Mouse (Mus musculus) neural tube, embryonic 12.5 days (tissue): Measurements from ENCODE around the gene Actn1. TPM values are rescaled to one million over a fixed set of nuclear protein-coding genes. Genes with fewer than 3 reads are reported as not detected.

Experiments used
- ATAC-seq: fragments of 200-750 bp; cut with Nextera tagmentation; 2 replicates; pipeline ENCODE4 v1.8.0; 2017; ENCODE audit warnings: low read depth, mild to moderate bottlenecking, moderate TSS enrichment, moderate library complexity; ENCODE audit not compliant: low FRiP score
- H3K27ac ChIP-seq: fragments of 300-500 bp; sonication (generic); 2 replicates; pipeline ENCODE4 v1.5.1; 2016
- H3K27me3 ChIP-seq: fragments of 300-500 bp; sonication (generic); replicated peaks from 2 replicates; pipeline ENCODE4 v1.6.1; 2016; ENCODE audit warnings: mild to moderate bottlenecking
- H3K36me3 ChIP-seq: fragments of 300-500 bp; sonication (generic); 2 replicates; pipeline ENCODE4 v1.6.1; 2016; ENCODE audit warnings: mild to moderate bottlenecking
- H3K4me1 ChIP-seq: fragments of 300-500 bp; sonication (generic); 2 replicates; pipeline ENCODE4 v1.6.1; 2016
- H3K4me2 ChIP-seq: fragments of 300-500 bp; sonication (generic); replicated peaks from 2 replicates; pipeline ENCODE4 v1.6.1; 2016; ENCODE audit warnings: mild to moderate bottlenecking
- H3K4me3 ChIP-seq: fragments of 300-500 bp; sonication (generic); 2 replicates; pipeline ENCODE4 v1.5.1; 2016
- H3K9ac ChIP-seq: fragments of 300-500 bp; sonication (generic); 2 replicates; pipeline ENCODE4 v1.6.1; 2016; ENCODE audit warnings: mild to moderate bottlenecking
- H3K9me3 ChIP-seq: fragments of 300-500 bp; sonication (generic); 2 replicates; pipeline ENCODE4 v1.6.1; 2016; ENCODE audit warnings: mild to moderate bottlenecking
- WGBS: fragments of 180-500 bp; shearing (Covaris S2); methylation state at CpG from one replicate; pipeline ENCODE4 v1.1.7; 2016; 5-methylcytosine and 5-hydroxymethylcytosine counted together
- polyA plus RNA-seq: library from polyadenylated mRNA; unstranded; fragments of >200 nt; fragmentation: Nextera tagmentation; extraction: Ambion mirVana; gene quantifications from 2 replicates; pipeline ENCODE4 v1.2.1, GENCODE M21; 2016

The Actn1 gene
- polyA plus RNA-seq, 1 experiment from 2014 or later, result 15.8 TPM

GRCm38 (mm10) chr12:80141011-80141410 lies 119.2 kb downstream of the Actn1 start:
- ATAC-seq, result no peak
- no peak overlapping the region for H3K9ac ChIP-seq
- peaks cover 3% of the 10 kb centered on the region; the same call in 1 of the 2 replicates for H3K4me1 ChIP-seq
- no peaks in the 10 kb centered on the region for H3K36me3 ChIP-seq
- WGBS, result 91% methylated on average over 8 of the region's 8 CpGs
- H3K27me3 ChIP-seq, result no peaks in the 10 kb centered on the region
- no peaks in the 10 kb centered on the region for H3K9me3 ChIP-seq
- H3K4me2 ChIP-seq, result no peak overlapping the region
- H3K4me3 ChIP-seq, result no peak overlapping the region
- no peak overlapping the region for H3K27ac ChIP-seq

GRCm38 (mm10) chr12:80137744-80138143 lies 122.4 kb downstream of the Actn1 start:
- no peak for ATAC-seq
- H3K4me1 ChIP-seq, result no peaks in the 10 kb centered on the region
- H3K4me3 ChIP-seq, result no peak overlapping the region
- 83% methylated on average over 1 of the region's 1 CpGs for WGBS
- H3K27ac ChIP-seq, result no peak overlapping the region
- H3K4me2 ChIP-seq, result no peak overlapping the region
- no peaks in the 10 kb centered on the region for H3K36me3 ChIP-seq
- no peaks in the 10 kb centered on the region for H3K27me3 ChIP-seq
- no peaks in the 10 kb centered on the region for H3K9me3 ChIP-seq
- no peak overlapping the region for H3K9ac ChIP-seq

GRCm38 (mm10) chr12:80137246-80137645 lies 122.9 kb downstream of the Actn1 start:
- no peaks in the 10 kb centered on the region for H3K27me3 ChIP-seq
- no peak for ATAC-seq
- H3K27ac ChIP-seq, result no peak overlapping the region
- no peak overlapping the region for H3K4me3 ChIP-seq
- H3K4me1 ChIP-seq, result peaks cover 4% of the 10 kb centered on the region
- no peak overlapping the region for H3K4me2 ChIP-seq
- H3K36me3 ChIP-seq, result no peaks in the 10 kb centered on the region
- 81% methylated on average over 6 of the region's 6 CpGs for WGBS
- no peak overlapping the region for H3K9ac ChIP-seq
- no peaks in the 10 kb centered on the region for H3K9me3 ChIP-seq

GRCm38 (mm10) chr12:80136264-80136930 lies 123.8 kb downstream of the Actn1 start:
- WGBS, result 91% methylated on average over 12 of the region's 12 CpGs
- Histone ChIP-seq H3K27me3 (no peaks in the 10 kb centered on the region), H3K27ac (no peak overlapping the region), H3K9ac (no peak overlapping the region), H3K9me3 (no peaks in the 10 kb centered on the region), H3K36me3 (no peaks in the 10 kb centered on the region), H3K4me1 (peaks cover 12% of the 10 kb centered on the region), H3K4me2 (no peak overlapping the region), H3K4me3 (no peak overlapping the region)
- ATAC-seq, result no peak

- Histone ChIP-seq H3K4me2 (no peak overlapping the region), H3K4me1 (peaks cover 23% of the 10 kb centered on the region), H3K4me3 (no peak overlapping the region), H3K36me3 (no peaks in the 10 kb centered on the region), H3K9me3 (no peaks in the 10 kb centered on the region), H3K27ac (no peak overlapping the region), H3K9ac (no peak overlapping the region), H3K27me3 (no peaks in the 10 kb centered on the region)
- no peak for ATAC-seq
- WGBS, result 90% methylated on average over 8 of the region's 8 CpGs
These were observed 125.0 kb downstream of the Actn1 start for GRCm38 (mm10) chr12:80135173-80135572.

GRCm38 (mm10) chr12:80133011-80133545 lies 127.1 kb downstream of the Actn1 start:
- Histone ChIP-seq H3K27me3 (no peaks in the 10 kb centered on the region), H3K4me3 (no peak overlapping the region), H3K4me1 (peaks cover 33% of the 10 kb centered on the region), H3K27ac (no peak overlapping the region), H3K36me3 (no peaks in the 10 kb centered on the region), H3K4me2 (0 out of 2 replicates have a peak overlapping the region, but pooled peaks have one; percentile 72), H3K9me3 (no peaks in the 10 kb centered on the region), H3K9ac (no peak overlapping the region)
- ATAC-seq, result peak; percentile 14; the same call in 1 of the 2 replicates
- 41% methylated on average over 9 of the region's 9 CpGs for WGBS

- peak overlapping the region; percentile 61 for H3K4me3 ChIP-seq
- ATAC-seq, result peak; percentile 84
- peak overlapping the region; percentile 72 for H3K4me2 ChIP-seq
- 1% methylated on average over 66 of the region's 66 CpGs for WGBS
- H3K9me3 ChIP-seq, result no peaks in the 10 kb centered on the region
- H3K4me1 ChIP-seq, result peaks cover 33% of the 10 kb centered on the region
- H3K27me3 ChIP-seq, result no peaks in the 10 kb centered on the region
- H3K36me3 ChIP-seq, result no peaks in the 10 kb centered on the region
- H3K9ac ChIP-seq, result peak overlapping the region; percentile 91
- peak overlapping the region; percentile 88 for H3K27ac ChIP-seq
These were observed 127.7 kb downstream of the Actn1 start for GRCm38 (mm10) chr12:80132250-80133003.

- H3K9me3 ChIP-seq, result no peaks in the 10 kb centered on the region
- 0 out of 2 replicates have a peak, but pooled peaks have one; percentile 13 for ATAC-seq
- WGBS, result 56% methylated on average over 17 of the region's 17 CpGs
These were observed 128.6 kb downstream of the Actn1 start for GRCm38 (mm10) chr12:80131359-80132249.

GRCm38 (mm10) chr12:80130558-80131358 lies 129.4 kb downstream of the Actn1 start:
- H3K9ac ChIP-seq, result peak overlapping the region; percentile 30; the same call in 1 of the 2 replicates
- no peaks in the 10 kb centered on the region for H3K9me3 ChIP-seq
- 0 out of 2 replicates have a peak, but pooled peaks cover 3% of the 10 kb centered on the region for H3K36me3 ChIP-seq
- no peak overlapping the region for H3K4me3 ChIP-seq
- no peaks in the 10 kb centered on the region for H3K27me3 ChIP-seq
- ATAC-seq, result peak; percentile 70; the same call in 1 of the 2 replicates
- peak overlapping the region; percentile 36 for H3K4me2 ChIP-seq
- H3K27ac ChIP-seq, result peak overlapping the region; percentile 47
- 5% methylated on average over 6 of the region's 6 CpGs for WGBS
- H3K4me1 ChIP-seq, result peaks cover 33% of the 10 kb centered on the region

More at GRCm38 (mm10) chr12:80131359-80132249, 128.6 kb downstream of the Actn1 start:
- H3K36me3 ChIP-seq, result no peaks in the 10 kb centered on the region
- H3K4me3 ChIP-seq, result no peak overlapping the region
- H3K27ac ChIP-seq, result 0 out of 2 replicates have a peak overlapping the region, but pooled peaks have one; percentile 47
- peak overlapping the region; percentile 72 for H3K4me2 ChIP-seq
- peaks cover 33% of the 10 kb centered on the region for H3K4me1 ChIP-seq
- peak overlapping the region; percentile 91; the same call in 1 of the 2 replicates for H3K9ac ChIP-seq
- H3K27me3 ChIP-seq, result no peaks in the 10 kb centered on the region

- H3K36me3 ChIP-seq, result 0 out of 2 replicates have a peak, but pooled peaks cover 3% of the 10 kb centered on the region
- no peak for ATAC-seq
- peaks cover 33% of the 10 kb centered on the region for H3K4me1 ChIP-seq
- no peak overlapping the region for H3K9ac ChIP-seq
- H3K4me2 ChIP-seq, result no peak overlapping the region
- no peak overlapping the region for H3K27ac ChIP-seq
- H3K4me3 ChIP-seq, result no peak overlapping the region
- H3K9me3 ChIP-seq, result no peaks in the 10 kb centered on the region
- WGBS, result 94% methylated on average over 8 of the region's 8 CpGs
- no peaks in the 10 kb centered on the region for H3K27me3 ChIP-seq
These were observed 130.6 kb downstream of the Actn1 start for GRCm38 (mm10) chr12:80129531-80129930.
